Mouse (Mus musculus) liver, adult 2 months (tissue): ENCODE measurements around the gene Wwox.

Experiments
- CTCF ChIP-seq: fragments of 200-500 bp; IDR thresholded peaks from 2 replicates; pipeline ENCODE4 v1.5.1; 2011; ENCODE audit warnings: low read depth, low read length, control low read depth
- POLR2A ChIP-seq: fragments of 200-500 bp; IDR thresholded peaks from 2 replicates; pipeline ENCODE4 v1.6.1; 2011; ENCODE audit warnings: low read length, control low read depth; ENCODE audit not compliant: insufficient read depth; ENCODE audit errors: extremely low read depth

GRCm38 (mm10) chr8:115267196-115267595 is 827.7 kb downstream of the Wwox start:
- TF ChIP-seq CTCF, result no peak
- TF ChIP-seq POLR2A, result no peak
